ENCODE assay signal across 27 mouse cellular contexts in the genomic region with DNA sequence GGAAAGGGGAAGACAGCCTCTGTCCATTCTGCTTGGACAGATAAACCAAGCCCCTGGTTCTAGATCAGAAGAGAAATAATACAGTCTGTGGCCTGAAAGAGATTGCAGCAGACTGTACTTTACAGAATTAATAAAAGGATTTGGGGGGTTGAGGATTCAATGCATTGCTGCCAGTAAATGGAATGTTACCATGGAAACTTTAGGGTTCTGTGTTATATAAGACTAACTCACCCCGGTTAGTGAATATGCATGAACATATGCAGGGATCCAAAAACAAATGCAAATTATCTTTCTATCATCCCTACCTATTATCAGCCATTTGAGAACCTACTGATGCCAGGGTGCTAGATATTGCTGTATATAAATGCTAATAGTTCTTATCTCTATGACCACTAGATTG.
DNase-seq lines count a peak whose midpoint lies in the region; ATAC-seq lines count a peak whose summit lies in the region.
"Had no signal": no experiment of that assay in that cellular context is flagged by ENCODE, and none has a peak within 500 bp of the region (broad histone marks: within the 10 kb centered on the region; RNA-seq: fewer than 3 reads in every experiment).

No protein-coding gene starts in this region.

- peaks cover 17% of the 10 kb centered on the region for H3K4me1 ChIP-seq in forebrain, embryonic 13.5 days
- H3K4me1 ChIP-seq in forebrain, embryonic 10.5 days = peaks cover 12% of the 10 kb centered on the region; the same call in 1 of the 2 replicates
- H3K4me1 ChIP-seq in midbrain, embryonic 15.5 days = peaks cover 15% of the 10 kb centered on the region
- H3K4me1 ChIP-seq in midbrain, embryonic 13.5 days (replicated peaks) = peaks cover 7% of the 10 kb centered on the region; the same call in 1 of the 2 replicates
- peaks cover 8% of the 10 kb centered on the region; the same call in 1 of the 2 replicates for H3K4me1 ChIP-seq in forebrain, embryonic 14.5 days (ENCODE audit: control insufficient read depth, insufficient read depth, low read length)
- H3K4me1 ChIP-seq: embryonic facial prominence, embryonic 13.5 days; hindbrain, embryonic 12.5 days; intestine, embryonic 15.5 days; limb, embryonic 13.5 days had no signal

- H3K27me3 ChIP-seq in forebrain, embryonic 13.5 days = no peaks in the 10 kb centered on the region
- H3K27me3 ChIP-seq in forebrain, embryonic 10.5 days (ENCODE audit: poor library complexity, severe bottlenecking) = no peaks in the 10 kb centered on the region
- no peaks in the 10 kb centered on the region for H3K27me3 ChIP-seq in midbrain, embryonic 15.5 days (replicated peaks)
- H3K27me3 ChIP-seq in midbrain, embryonic 13.5 days = no peaks in the 10 kb centered on the region
- H3K27me3 ChIP-seq in forebrain, embryonic 14.5 days (replicated peaks; ENCODE audit: control insufficient read depth, insufficient read depth, low read length) = no peaks in the 10 kb centered on the region
- H3K27me3 ChIP-seq: embryonic facial prominence, embryonic 13.5 days; hindbrain, embryonic 12.5 days; intestine, embryonic 15.5 days; limb, embryonic 13.5 days had no signal

- no peak overlapping the region for H3K4me2 ChIP-seq in forebrain, embryonic 13.5 days
- no peak overlapping the region for H3K4me2 ChIP-seq in midbrain, embryonic 15.5 days
- no peak overlapping the region for H3K4me2 ChIP-seq in midbrain, embryonic 13.5 days (replicated peaks)
- no peak overlapping the region for H3K4me2 ChIP-seq in forebrain, embryonic 14.5 days (ENCODE audit: low read length)
- H3K4me2 ChIP-seq: embryonic facial prominence, embryonic 13.5 days; heart, embryonic 11.5 days; hindbrain, embryonic 12.5 days; intestine, embryonic 15.5 days; limb, embryonic 13.5 days; liver, embryonic 11.5 days had no signal

- no peak overlapping the region for H3K4me3 ChIP-seq in forebrain, embryonic 13.5 days
- no peak overlapping the region for H3K4me3 ChIP-seq in forebrain, embryonic 10.5 days
- no peak overlapping the region for H3K4me3 ChIP-seq in midbrain, embryonic 15.5 days
- H3K4me3 ChIP-seq in midbrain, embryonic 13.5 days (replicated peaks) = no peak overlapping the region
- no peak overlapping the region for H3K4me3 ChIP-seq in forebrain, embryonic 14.5 days (ENCODE audit: low read depth, low read length)
- H3K4me3 ChIP-seq: embryonic facial prominence, embryonic 13.5 days; gastrocnemius, adult 2 months; hindbrain, embryonic 12.5 days; intestine, embryonic 15.5 days; limb, embryonic 13.5 days had no signal

- ATAC-seq in forebrain, embryonic 13.5 days = peak; percentile 65
- 0 out of 2 replicates have a peak, but pooled peaks have one; percentile 33 for ATAC-seq in midbrain, embryonic 15.5 days (replicated peaks)
- no peak; the same call in 1 of the 2 replicates for ATAC-seq in midbrain, embryonic 13.5 days
- ATAC-seq in forebrain, embryonic 14.5 days = peak; percentile 68; the same call in 1 of the 2 replicates
- ATAC-seq: hindbrain, postnatal 0 days; intestine, embryonic 15.5 days had no signal

- 45% methylated on average over 1 of the region's 1 CpGs for WGBS in forebrain, embryonic 13.5 days
- WGBS in forebrain, embryonic 10.5 days = 91% methylated on average over 1 of the region's 1 CpGs
- 50% methylated on average over 1 of the region's 1 CpGs for WGBS in midbrain, embryonic 15.5 days
- WGBS in midbrain, embryonic 13.5 days = 42% methylated on average over 1 of the region's 1 CpGs
- WGBS in forebrain, embryonic 14.5 days = 28% methylated on average over 1 of the region's 1 CpGs

- peak overlapping the region; percentile 40; the same call in 1 of the 2 replicates for H3K27ac ChIP-seq in forebrain, embryonic 13.5 days
- no peak overlapping the region for H3K27ac ChIP-seq in forebrain, embryonic 10.5 days
- H3K27ac ChIP-seq in midbrain, embryonic 15.5 days = peak overlapping the region; percentile 44; the same call in 1 of the 2 replicates
- no peak overlapping the region for H3K27ac ChIP-seq in midbrain, embryonic 13.5 days
- H3K27ac ChIP-seq in forebrain, embryonic 14.5 days (ENCODE audit: low read depth, low read length) = no peak overlapping the region
- H3K27ac ChIP-seq: embryonic facial prominence, embryonic 13.5 days; hindbrain, embryonic 12.5 days; intestine, embryonic 15.5 days; limb, embryonic 13.5 days; stomach, postnatal 0 days had no signal

- no peaks in the 10 kb centered on the region for H3K36me3 ChIP-seq in forebrain, embryonic 13.5 days (ENCODE audit: poor library complexity, severe bottlenecking)
- no peaks in the 10 kb centered on the region for H3K36me3 ChIP-seq in forebrain, embryonic 10.5 days (replicated peaks)
- no peaks in the 10 kb centered on the region for H3K36me3 ChIP-seq in midbrain, embryonic 15.5 days (replicated peaks)
- H3K36me3 ChIP-seq in midbrain, embryonic 13.5 days = no peaks in the 10 kb centered on the region
- no peaks in the 10 kb centered on the region for H3K36me3 ChIP-seq in forebrain, embryonic 14.5 days (ENCODE audit: control insufficient read depth, insufficient read depth, low read length)
- H3K36me3 ChIP-seq: embryonic facial prominence, embryonic 13.5 days; G1E; hindbrain, embryonic 12.5 days; intestine, embryonic 15.5 days; limb, embryonic 13.5 days had no signal

- no peaks in the 10 kb centered on the region for H3K9me3 ChIP-seq in forebrain, embryonic 13.5 days (replicated peaks)
- no peaks in the 10 kb centered on the region for H3K9me3 ChIP-seq in forebrain, embryonic 10.5 days
- H3K9me3 ChIP-seq in midbrain, embryonic 15.5 days = no peaks in the 10 kb centered on the region
- H3K9me3 ChIP-seq in midbrain, embryonic 13.5 days = no peaks in the 10 kb centered on the region
- H3K9me3 ChIP-seq in forebrain, embryonic 14.5 days (replicated peaks; ENCODE audit: control insufficient read depth, low read length) = no peaks in the 10 kb centered on the region
- H3K9me3 ChIP-seq: embryonic facial prominence, embryonic 13.5 days; hindbrain, embryonic 12.5 days; intestine, embryonic 15.5 days; limb, embryonic 13.5 days had no signal

- no peak for DNase-seq in forebrain, embryonic 10.5 days (ENCODE audit: extremely low spot score, low spot score)
- DNase-seq in forebrain, embryonic 14.5 days (ENCODE audit: low spot score) = peak; percentile 61
- peak; percentile 72 for DNase-seq in telencephalon, adult 2 months (ENCODE audit: low read depth, low spot score)
- DNase-seq in lung, postnatal 25 days (ENCODE audit: low spot score) = no peak
- DNase-seq: adrenal gland, adult 8-10 months; cerebellum, adult 11-12 months; cerebellum, adult 9-11 months; gastrocnemius, postnatal 36 days; heart, postnatal 36 days; kidney, adult 2 months; kidney, postnatal 36 days; liver, postnatal 0 days; thymus, adult 2 months; thymus, postnatal 36 days had no signal

- no peak overlapping the region for H3K9ac ChIP-seq in forebrain, embryonic 13.5 days
- H3K9ac ChIP-seq in midbrain, embryonic 15.5 days = no peak overlapping the region
- H3K9ac ChIP-seq in midbrain, embryonic 13.5 days (replicated peaks) = no peak overlapping the region
- H3K9ac ChIP-seq in forebrain, embryonic 14.5 days (ENCODE audit: low read length) = no peak overlapping the region
- H3K9ac ChIP-seq: embryonic facial prominence, embryonic 13.5 days; hindbrain, embryonic 12.5 days; intestine, embryonic 15.5 days; limb, embryonic 13.5 days; liver, postnatal 0 days had no signal

Comparison
In these comparisons a context has a peak if more than half of its experiments do, and no peak if none do; other contexts are left out.
1. H3K27ac ChIP-seq: peak in forebrain, embryonic 13.5 days (single experiment) and midbrain, embryonic 15.5 days (single experiment); none in forebrain, embryonic 10.5 days (single experiment), midbrain, embryonic 13.5 days (single experiment) and forebrain, embryonic 14.5 days (single experiment).
2. DNase-seq: peak in forebrain, embryonic 14.5 days (single experiment) and telencephalon, adult 2 months (single experiment); none in forebrain, embryonic 10.5 days (single experiment) and lung, postnatal 25 days (single experiment).